Mouse (Mus musculus): Measurements from ENCODE around the gene Gemin4.
A peak's percentile ranks its signal among the peaks of the same experiment; 100 is the strongest.

Gene Gemin4

DNA sequence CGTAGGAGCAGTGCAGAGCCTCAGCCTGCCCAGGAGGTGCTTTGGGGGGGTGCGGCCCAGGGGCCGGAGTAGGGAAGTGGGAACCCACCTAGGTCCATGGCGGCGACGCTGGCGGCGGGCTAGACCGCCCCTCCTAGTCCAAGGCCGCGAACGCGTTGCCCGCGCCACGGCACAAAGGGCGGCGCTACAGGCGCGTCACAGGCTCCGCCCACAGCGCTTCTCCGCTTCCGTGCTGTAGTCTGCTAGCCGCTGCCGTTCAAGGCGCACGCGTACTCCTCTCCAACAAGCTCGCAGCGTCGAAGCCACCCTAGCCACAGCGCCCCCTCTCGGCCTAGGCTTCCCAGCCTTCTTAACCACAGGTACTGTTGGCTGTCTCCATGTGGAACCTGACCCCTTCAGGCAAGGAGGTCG, at the start of gene Gemin4, which contains the start of gene Dbil5:
TSS of gene Gemin4 (minus strand) at position 275 of the 411 bp plus-strand sequence.
TSS of gene Dbil5 (plus strand) at position 219 of the 411 bp plus-strand sequence.
- DNase-seq (ENCODE audit: inconsistent ontology term) = peak; percentile 95

DNA sequence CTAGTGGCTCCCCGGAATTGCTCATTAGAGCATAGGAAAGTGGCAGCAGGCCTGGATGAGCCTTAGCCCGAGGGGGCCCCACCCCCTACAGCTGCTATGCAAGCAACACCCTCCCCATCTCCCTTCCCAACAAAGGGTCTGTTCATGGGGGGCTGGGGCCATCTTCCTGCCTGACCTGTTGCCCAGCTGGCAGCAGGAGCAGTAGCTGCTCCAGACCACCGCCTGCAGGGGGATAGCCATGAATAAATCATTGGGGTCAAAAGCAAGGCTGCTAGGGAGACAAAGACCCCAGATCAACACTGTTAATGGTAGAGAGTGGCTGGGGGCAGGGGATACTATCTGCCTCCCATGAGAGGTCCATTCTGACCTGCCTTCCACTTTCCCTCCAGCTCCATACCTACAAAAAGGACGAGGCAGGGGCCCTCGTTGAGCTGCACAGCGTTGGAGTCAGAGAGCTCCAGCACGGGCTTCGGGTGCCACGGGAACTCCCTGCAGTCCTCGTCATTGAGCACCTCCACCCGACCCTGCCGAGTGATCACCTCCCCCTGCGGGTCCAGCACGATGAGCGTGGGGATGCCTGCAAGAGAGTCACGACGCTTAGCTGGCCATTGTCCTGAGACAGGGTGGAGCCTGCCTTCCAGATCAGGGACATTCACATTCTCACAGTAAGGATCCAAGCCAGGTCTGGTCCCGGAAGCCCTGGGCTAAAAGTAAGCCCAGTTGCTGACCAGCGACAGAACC, 45.3 kb upstream of the Gemin4 start:
- DNase-seq (ENCODE audit: inconsistent ontology term) = no peak

DNA sequence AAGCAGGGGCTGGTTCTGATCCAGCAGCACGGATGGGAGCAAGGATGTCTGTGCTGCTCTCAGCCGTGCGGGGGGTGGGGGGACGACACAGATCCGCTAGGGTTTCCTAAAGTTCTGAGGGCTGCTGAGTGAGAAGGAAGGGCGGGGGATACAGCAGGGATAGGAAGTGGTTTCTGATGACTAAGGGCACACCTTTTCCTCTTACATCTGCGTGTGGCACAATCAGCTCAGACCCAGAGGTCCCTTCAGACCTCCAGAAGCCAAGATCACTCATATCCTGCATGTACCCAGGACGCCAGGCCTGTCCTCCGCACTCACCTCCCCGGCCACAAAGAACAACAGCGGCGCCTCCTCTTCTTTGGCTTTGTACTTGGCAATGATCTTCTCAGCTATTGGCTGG, 43.8 kb upstream of the Gemin4 start:
- DNase-seq (ENCODE audit: inconsistent ontology term) = no peak

DNA sequence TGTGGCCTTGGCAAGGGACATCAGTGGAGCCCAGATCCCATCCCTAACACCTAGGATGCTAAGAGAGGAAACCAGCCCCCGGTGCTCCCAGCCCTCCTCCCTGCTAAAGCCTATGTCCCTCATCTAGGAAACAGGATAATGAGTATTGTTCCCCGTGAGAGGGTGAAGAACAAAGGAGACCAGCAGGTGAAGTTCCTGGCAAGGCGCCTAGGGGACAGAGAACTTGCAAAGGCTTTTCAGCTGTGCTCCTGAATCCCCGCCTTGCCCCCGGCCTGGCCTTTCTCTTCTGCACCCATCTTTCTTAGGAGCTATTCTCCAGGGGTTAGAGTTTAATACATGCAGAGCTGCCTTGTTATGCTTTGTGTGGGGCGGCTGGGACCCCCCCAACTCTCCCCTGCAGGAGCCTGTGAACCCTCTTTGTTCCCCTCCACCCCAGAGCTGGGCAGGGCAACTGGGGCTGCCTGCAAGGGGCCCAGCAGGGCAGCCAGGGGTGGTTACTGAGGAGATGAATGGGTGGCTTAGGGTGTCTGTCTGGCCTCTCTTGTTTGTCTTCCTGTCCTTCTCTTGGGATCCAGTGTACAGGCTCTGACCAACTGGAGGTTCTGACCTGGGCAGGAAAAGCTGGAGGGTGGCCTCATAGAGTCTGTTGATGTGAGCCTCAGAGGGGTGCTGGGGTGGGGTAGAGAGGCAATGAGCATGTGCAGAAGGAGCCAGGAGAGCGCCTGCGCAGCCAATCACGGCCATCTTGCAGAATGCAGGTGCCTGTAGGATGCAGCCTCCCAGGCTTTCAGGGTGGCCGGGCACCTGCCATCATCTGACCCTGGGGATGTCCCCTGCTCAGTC, 43.0 kb upstream of the Gemin4 start:
- DNase-seq (ENCODE audit: inconsistent ontology term) = no peak

DNA sequence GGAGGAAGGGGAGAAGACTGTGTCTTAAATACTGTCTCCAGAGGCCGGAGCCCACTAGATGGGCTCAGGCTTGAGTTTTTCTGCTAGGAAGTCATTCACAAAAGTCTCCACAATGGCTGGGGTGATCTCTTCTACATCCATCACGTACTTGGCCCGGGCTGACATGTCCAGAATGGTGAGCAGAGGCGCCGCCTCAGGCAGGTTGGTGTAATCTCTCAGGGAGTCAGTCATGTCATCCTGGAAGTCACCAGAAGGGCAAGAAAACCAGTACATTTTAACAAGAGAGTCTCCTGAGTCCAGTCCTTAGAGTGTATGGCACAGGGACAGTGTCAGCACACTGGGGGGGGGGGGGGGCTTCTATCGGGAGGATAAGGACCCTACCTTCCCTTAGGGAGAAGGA, 41.0 kb upstream of the Gemin4 start:
- DNase-seq (ENCODE audit: inconsistent ontology term) = no peak

DNA sequence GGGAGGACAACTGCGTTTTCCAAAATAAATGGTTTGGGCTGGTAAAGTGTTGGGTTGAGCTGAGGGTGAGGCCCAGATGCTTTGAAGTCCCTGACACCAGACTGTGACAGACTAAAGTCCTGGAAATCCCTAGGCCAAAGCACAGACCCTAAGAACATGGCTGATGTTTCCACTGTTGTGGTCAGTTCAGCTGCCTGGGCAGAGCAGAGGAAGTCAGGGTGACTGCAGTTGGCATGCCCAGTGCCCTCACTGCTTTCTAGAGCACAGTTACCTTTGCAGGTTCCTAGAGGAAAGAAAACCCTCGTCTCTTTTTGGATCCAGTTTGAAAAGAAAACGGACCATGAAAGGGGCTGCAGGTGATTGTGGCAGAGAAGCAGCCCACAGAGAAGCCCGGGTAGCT, 39.9 kb upstream of the Gemin4 start:
- no peak for DNase-seq (ENCODE audit: inconsistent ontology term)

DNA sequence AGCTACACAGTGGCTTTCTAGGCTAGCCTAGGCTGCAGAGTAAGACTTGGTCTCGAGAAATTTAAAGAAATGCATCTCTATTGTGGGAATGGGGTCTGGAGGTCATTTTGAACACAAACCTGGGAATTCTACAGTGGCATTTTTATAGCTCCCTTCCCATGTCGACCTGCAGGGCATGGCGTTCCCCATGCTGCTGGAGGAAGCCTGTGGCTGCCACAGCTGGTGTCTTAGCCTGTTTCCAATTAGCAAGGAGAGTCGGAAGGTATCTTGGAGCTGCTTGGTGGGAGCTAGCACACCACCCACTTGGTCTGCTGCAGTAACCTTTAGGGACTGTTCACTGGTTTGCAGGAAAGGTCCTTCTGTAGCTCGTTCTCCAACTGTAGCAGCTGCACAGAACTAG, 38.7 kb upstream of the Gemin4 start:
- no peak for DNase-seq (ENCODE audit: inconsistent ontology term)

DNA sequence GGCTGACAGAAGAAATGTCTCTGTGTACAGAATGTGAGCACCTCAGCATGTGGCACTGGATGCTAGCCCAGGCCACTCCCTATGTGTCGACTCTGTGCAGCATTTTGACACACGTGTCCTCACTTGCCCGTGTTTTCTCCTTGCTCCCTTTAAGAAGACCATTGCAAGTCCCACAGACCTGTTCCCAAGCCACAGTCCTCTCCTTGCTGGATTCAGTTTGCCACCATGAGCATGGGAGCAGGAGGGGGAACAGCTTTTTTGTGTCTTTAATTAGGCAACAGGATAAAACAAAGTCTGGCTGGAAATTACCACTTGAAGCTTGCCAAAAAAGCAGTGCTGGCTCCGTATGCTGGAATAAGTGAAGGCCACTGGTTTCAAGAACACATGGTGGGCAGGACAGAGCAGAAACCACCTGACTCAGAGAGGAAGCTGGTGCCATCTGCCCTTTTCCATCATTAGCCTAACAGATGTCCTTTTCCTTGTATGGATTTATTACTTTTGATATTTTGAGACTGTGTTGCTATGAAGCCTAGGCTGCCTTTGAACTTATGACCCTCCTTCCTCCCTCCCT, 38.1 kb upstream of the Gemin4 start:
- peak; percentile 66 for DNase-seq (ENCODE audit: inconsistent ontology term)

DNA sequence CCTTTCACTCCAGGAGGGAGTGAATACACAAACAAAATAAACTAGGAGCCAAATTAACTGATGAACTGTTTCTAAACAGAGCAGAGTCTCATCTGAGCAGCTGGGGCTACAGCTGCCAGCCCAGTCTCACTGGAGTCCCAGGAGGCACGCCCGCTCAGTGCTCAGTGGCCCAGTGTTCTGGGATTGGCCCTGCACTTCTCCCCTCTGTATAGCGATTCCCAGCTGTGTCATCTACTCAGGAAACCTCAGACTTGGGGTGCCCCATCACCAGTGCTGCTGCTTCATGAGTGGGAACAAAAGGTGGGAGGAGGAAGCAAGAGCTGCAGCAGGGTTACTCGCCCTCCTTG, 36.4 kb upstream of the Gemin4 start:
- no peak for DNase-seq (ENCODE audit: inconsistent ontology term)

DNA sequence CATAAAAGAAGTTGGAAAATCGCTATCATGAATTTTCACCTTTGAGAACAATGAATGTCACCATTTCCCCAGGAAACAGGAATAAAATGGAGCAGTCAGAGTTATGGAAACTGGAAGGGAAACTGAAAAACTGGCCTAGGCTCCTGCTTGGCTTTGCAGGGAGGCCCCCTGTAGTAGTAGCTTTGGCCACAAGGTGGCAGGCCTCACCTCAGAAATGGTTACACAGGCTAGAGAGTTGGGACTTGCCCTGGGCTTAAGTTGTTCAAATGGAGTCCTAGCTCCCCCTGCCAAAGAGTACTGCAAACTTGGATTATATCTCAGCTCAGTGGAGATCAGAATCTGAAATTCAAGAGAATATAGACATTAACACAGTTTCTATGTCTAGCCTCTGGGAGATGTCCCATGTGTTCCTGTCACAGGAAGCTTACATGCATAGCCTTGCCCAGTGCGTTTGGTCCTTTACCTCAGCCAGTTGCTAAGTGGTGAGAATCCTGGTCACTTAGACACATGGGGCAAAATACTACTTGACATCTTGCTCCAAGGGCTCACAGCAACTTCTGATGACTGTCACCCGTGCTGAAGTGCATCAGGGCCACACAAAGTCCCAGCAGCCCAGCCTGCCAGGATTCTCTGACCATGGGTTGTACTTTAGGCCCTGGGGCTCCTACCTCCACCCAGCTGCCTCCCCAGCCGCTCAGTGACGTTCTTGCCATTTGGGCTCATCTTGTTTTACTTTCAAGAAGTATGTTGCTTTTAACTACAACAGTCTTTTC, 35.9 kb upstream of the Gemin4 start:
- peak; percentile 67 for DNase-seq (ENCODE audit: inconsistent ontology term)

DNA sequence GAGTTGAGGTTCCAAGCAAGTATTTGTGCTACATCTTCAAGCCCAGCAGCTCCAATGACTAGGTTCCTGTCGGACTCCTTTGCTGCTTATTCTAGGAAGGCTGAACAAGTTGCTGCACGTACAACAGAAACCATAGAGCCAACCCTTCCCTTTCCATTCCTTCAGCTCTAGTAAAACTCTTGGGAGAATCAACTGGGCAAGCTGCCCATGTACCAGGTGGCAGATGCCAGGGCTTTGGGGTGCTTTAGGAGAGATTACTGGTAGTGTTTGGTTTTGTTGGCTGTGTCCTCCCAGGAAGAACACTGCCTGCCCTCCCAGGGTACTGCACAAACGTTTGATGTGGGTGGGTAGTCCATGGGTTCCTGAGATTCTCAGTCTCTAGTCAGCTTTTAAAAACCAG, 34.6 kb upstream of the Gemin4 start:
- no peak for DNase-seq (ENCODE audit: inconsistent ontology term)

DNA sequence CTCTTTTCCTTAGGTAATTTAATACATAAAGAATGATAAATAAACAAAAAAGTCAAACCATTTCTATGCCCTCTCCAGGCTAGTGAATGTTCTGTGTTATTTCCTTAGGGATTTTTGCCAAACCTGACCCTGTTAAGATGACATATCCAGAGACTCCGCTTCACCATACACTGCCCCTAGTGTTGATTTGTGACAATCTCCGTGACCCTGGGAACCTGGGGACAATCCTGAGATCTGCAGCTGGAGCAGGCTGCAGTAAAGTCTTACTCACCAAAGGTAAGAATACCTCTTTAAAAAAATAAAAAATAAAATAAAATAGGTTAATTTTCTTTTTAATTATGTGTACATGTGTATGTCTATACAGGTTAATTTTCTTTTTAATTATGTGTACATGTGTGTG, 29.8 kb upstream of the Gemin4 start:
- DNase-seq (ENCODE audit: inconsistent ontology term) = no peak

DNA sequence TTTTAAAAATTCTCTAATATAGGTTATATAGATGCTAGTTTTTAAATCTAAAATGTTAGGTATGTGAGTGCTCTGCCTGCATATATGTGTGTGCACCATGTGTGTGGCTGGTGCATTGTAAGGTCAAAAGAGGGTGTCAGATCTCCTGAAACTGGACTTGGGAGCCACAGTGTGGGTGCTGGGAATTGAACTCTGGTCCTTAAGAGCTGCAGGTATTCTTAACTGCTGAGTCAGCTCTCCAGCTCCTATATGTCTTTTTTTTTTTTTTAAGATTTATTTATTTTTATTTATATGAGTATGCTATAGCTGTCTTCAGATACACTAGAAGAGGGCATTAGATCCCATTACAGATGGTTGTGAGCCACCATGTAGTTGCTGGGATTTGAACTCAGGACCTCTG, 29.0 kb upstream of the Gemin4 start:
- no peak for DNase-seq (ENCODE audit: inconsistent ontology term)

DNA sequence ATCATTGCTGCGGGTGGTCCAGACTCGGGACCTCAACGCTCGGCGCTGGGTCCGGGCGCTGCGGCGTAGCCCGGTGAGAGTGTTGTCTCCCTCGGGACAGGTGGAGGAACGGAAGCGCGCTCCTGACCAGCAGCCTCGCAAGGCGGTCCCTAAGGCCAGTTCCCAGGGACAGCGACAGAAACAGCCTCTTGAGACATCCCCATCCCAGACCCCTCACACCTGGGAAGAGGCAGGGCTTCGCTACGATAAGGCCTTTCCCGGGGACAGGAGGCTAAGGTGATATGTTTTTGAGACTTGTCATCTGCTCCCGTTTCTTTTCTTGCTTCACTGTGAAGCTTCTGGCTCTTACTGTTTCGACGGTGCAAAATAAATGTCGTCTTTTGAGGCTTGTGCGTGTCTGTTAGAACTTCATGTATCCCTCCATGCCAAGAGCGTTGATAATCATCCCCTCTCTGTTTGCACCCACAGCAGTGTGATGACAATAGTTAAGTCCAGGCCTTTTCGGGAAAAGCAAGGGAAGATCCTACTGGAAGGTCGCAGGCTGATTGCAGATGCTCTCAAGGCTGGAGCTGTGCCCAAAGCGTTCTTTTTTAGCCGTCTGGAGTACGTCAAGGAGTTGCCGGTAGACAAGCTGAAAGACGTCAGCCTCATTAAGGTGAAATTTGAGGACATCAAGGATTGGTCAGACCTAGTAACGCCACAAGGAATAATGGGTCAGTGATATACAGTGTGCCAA, 26.5 kb upstream of the Gemin4 start:
- peak; percentile 30 for DNase-seq (ENCODE audit: inconsistent ontology term)

DNA sequence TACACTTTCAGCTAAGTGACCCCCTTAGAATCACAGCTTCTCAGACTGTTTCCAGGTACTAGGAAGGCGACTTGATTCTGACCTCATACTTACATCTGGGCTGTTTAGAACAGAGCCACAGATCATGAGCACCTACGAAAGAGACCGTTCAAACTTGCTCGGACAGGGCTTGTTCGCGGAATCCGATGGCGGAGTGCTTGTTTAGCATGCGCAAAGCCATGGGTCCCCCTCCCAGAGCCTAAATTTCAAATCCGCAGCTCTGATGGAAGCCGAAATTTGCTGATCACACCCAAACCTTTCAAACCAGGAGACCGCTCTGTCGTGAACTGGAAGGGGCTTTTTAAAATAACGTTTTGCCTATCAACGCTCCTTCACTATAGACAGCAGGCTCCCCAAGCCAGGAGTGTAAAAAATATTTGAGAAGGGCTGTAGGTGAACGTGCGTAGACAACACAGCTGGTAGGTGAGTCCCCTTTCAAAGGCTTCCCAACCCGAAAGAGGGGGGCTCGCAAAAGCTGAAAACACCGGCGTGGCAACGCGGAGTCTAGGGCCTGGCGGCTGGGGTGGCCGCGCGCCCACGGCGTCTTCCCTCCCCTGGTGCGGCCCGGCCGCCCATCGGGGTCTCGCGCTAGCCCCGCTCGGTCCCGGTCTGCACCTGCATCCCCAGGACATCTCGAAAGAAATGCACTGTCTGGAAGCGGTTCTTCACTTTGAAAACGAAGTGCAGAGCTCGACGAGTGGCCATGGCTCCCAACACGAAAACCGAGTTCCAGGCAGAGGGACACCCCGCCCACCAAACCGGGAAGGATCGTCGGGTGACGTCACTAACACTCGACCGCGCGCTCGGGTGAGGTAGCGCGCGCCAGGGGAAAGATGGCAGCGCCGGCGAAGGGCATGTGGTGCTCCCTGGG, 25.7 kb upstream of the Gemin4 start, which contains the start of the genes Mrm3 and Glod4:
TSS of gene Mrm3 (plus strand) at position 815 of the 910 bp plus-strand sequence.
TSS of gene Glod4 (minus strand) at position 825 of the 910 bp plus-strand sequence.
- peak; percentile 94 for DNase-seq (ENCODE audit: inconsistent ontology term)

DNA sequence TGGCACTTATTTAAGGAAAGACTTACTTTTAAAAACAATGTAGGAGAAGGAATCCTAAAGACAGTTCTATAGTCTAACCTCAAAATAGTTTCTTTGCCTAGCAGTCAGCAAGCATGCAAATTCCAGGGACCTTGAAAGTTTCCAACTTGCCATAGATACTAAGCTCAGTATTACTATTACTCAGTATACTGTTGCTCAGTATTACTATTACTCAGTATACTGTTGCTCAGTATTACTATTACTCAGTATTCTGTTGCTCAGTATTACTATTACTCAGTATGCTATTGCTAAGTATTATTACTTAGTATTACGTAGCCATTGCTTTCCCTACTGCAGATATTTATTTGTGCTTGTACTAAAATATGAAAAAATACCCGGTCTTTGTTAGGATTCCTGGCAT, 22.3 kb upstream of the Gemin4 start:
- no peak for DNase-seq (ENCODE audit: inconsistent ontology term)

DNA sequence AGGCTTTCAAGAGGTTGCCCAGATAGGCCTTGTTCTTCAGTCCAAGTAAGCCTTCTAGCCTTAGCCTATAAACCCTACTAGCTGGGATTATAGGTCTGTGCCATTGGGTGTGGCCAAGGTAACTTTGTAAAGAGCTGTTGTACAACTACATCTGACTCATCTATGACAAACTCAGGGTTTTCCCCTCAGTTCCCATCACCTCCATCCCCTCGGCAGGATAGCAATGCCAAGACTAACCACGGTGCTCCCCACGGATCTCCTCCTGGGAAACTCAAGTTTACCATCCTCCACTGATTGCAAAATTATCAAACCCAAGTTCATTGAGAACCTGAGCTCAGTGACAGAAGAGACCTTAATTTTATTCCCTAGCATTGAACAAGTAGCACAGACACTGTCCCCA, 18.7 kb upstream of the Gemin4 start:
- no peak for DNase-seq (ENCODE audit: inconsistent ontology term)

DNA sequence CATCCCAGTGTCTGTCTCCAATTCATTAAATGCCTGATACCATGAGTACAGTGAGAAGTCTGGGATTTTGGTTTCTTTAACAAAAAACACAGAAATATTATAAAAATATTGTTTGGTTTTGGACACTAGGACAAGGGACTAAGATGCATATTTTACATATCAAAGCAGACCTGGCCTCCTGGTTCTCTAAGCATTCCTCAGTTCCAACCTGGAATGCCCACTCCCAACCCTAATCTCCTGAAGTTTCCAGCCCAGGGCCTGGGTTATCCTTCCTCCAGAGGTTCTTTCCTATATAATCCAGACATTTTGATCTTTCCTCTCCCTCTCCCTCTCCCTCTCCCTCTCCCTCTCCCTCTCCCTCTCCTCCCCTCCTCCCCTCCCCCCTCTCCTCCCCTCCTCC, 7.6 kb upstream of the Gemin4 start:
- DNase-seq (ENCODE audit: inconsistent ontology term) = no peak

DNA sequence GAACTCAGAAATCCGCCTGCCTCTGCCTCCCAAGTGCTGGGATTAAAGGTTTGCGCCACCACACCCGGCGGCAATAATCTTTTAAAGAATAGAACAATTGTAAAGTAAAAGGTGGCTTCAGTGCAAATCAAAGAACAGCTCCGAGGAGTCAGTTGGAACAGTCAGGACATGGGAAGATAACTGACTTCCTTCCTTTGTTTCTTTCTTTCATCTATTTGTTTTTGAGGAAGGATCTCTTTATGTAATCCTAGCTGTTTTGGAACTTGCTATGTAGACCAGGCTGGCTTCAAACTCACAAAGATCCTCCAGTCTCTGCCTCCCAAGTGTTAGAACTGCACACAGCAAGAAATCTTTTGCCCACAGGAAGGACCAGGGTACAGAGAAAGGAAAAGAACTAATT, 7.2 kb upstream of the Gemin4 start:
- no peak for DNase-seq (ENCODE audit: inconsistent ontology term)
